Mouse (Mus musculus): ENCODE results near the gene Cacnb2. TPM values are rescaled to one million over a fixed set of nuclear protein-coding genes. Genes with fewer than 3 reads are reported as not detected.

Cacnb2 gene
- polyA plus RNA-seq, 1 experiment from 2014 or later, result 11.0 TPM

GRCm38 (mm10) chr2:14620120-14620853 is 17.4 kb downstream of the Cacnb2 start:
- no peak overlapping the region for H3K27ac ChIP-seq (ENCODE audit: poor library complexity, severe bottlenecking)
- no peaks in the 10 kb centered on the region for H3K27me3 ChIP-seq (replicated peaks)
- H3K9me3 ChIP-seq (replicated peaks), result no peaks in the 10 kb centered on the region
- no peaks in the 10 kb centered on the region; the same call in 1 of the 2 replicates for H3K36me3 ChIP-seq
- H3K9ac ChIP-seq, result no peak overlapping the region
- WGBS, result 59% methylated on average over 6 of the region's 6 CpGs
- H3K4me3 ChIP-seq, result no peak overlapping the region
- H3K4me2 ChIP-seq, result no peak overlapping the region
- H3K4me1 ChIP-seq (replicated peaks), result peaks cover 7% of the 10 kb centered on the region
- no peak for ATAC-seq (ENCODE audit: insufficient number of reproducible peaks, low FRiP score)

- Histone ChIP-seq H3K4me3 (no peak overlapping the region), H3K36me3 (no peaks in the 10 kb centered on the region; the same call in 1 of the 2 replicates), H3K4me2 (no peak overlapping the region), H3K27me3 (replicated peaks) (no peaks in the 10 kb centered on the region), H3K9ac (no peak overlapping the region), H3K9me3 (replicated peaks) (no peaks in the 10 kb centered on the region), H3K4me1 (replicated peaks) (peaks cover 7% of the 10 kb centered on the region), H3K27ac (ENCODE audit: poor library complexity, severe bottlenecking) (no peak overlapping the region)
- 77% methylated on average over 4 of the region's 4 CpGs for WGBS
- ATAC-seq (ENCODE audit: insufficient number of reproducible peaks, low FRiP score), result no peak
These were observed 18.0 kb downstream of the Cacnb2 start for GRCm38 (mm10) chr2:14620891-14621290.

- H3K9ac ChIP-seq, result no peak overlapping the region
- H3K4me3 ChIP-seq, result no peak overlapping the region
- peaks cover 7% of the 10 kb centered on the region for H3K4me1 ChIP-seq (replicated peaks)
- no peaks in the 10 kb centered on the region for H3K9me3 ChIP-seq (replicated peaks)
- ATAC-seq (ENCODE audit: insufficient number of reproducible peaks, low FRiP score), result no peak
- no peaks in the 10 kb centered on the region for H3K27me3 ChIP-seq (replicated peaks)
- no peaks in the 10 kb centered on the region; the same call in 1 of the 2 replicates for H3K36me3 ChIP-seq
- no peak overlapping the region for H3K27ac ChIP-seq (ENCODE audit: poor library complexity, severe bottlenecking)
- no peak overlapping the region for H3K4me2 ChIP-seq
- 84% methylated on average over 5 of the region's 5 CpGs for WGBS
These were observed 20.9 kb downstream of the Cacnb2 start for GRCm38 (mm10) chr2:14623820-14624219.

GRCm38 (mm10) chr2:14629814-14630492 is 27.1 kb downstream of the Cacnb2 start:
- H3K9ac ChIP-seq, result no peak overlapping the region
- 77% methylated on average over 9 of the region's 9 CpGs for WGBS
- H3K4me2 ChIP-seq, result no peak overlapping the region
- H3K36me3 ChIP-seq, result no peaks in the 10 kb centered on the region
- H3K4me3 ChIP-seq, result no peak overlapping the region
- no peaks in the 10 kb centered on the region for H3K27me3 ChIP-seq (replicated peaks)
- ATAC-seq (ENCODE audit: insufficient number of reproducible peaks, low FRiP score), result no peak
- no peak overlapping the region for H3K27ac ChIP-seq (ENCODE audit: poor library complexity, severe bottlenecking)
- peaks cover 14% of the 10 kb centered on the region for H3K4me1 ChIP-seq (replicated peaks)
- no peaks in the 10 kb centered on the region for H3K9me3 ChIP-seq (replicated peaks)

- no peak for ATAC-seq (ENCODE audit: insufficient number of reproducible peaks, low FRiP score)
- WGBS, result 69% methylated on average over 1 of the region's 1 CpGs
- Histone ChIP-seq H3K9ac (no peak overlapping the region), H3K9me3 (replicated peaks) (no peaks in the 10 kb centered on the region), H3K36me3 (no peaks in the 10 kb centered on the region), H3K4me3 (no peak overlapping the region), H3K27ac (ENCODE audit: poor library complexity, severe bottlenecking) (no peak overlapping the region), H3K4me2 (no peak overlapping the region), H3K4me1 (replicated peaks) (peaks cover 14% of the 10 kb centered on the region), H3K27me3 (replicated peaks) (no peaks in the 10 kb centered on the region)
These were observed 28.7 kb downstream of the Cacnb2 start for GRCm38 (mm10) chr2:14631590-14631989.

GRCm38 (mm10) chr2:14633202-14633601 is 30.3 kb downstream of the Cacnb2 start:
- ATAC-seq (ENCODE audit: insufficient number of reproducible peaks, low FRiP score), result no peak
- Histone ChIP-seq H3K9me3 (replicated peaks) (no peaks in the 10 kb centered on the region), H3K4me2 (no peak overlapping the region), H3K4me1 (replicated peaks) (peaks cover 14% of the 10 kb centered on the region), H3K27me3 (replicated peaks) (no peaks in the 10 kb centered on the region), H3K27ac (ENCODE audit: poor library complexity, severe bottlenecking) (no peak overlapping the region), H3K4me3 (no peak overlapping the region), H3K9ac (no peak overlapping the region), H3K36me3 (no peaks in the 10 kb centered on the region)
- WGBS, result 83% methylated on average over 2 of the region's 2 CpGs

- Histone ChIP-seq H3K27me3 (replicated peaks) (no peaks in the 10 kb centered on the region), H3K9me3 (replicated peaks) (no peaks in the 10 kb centered on the region), H3K27ac (ENCODE audit: poor library complexity, severe bottlenecking) (no peak overlapping the region), H3K4me1 (replicated peaks) (peaks cover 40% of the 10 kb centered on the region), H3K4me3 (no peak overlapping the region), H3K36me3 (no peaks in the 10 kb centered on the region), H3K4me2 (no peak overlapping the region), H3K9ac (no peak overlapping the region)
- no peak for ATAC-seq (ENCODE audit: insufficient number of reproducible peaks, low FRiP score)
- WGBS, result 85% methylated on average over 4 of the region's 4 CpGs
These were observed 36.4 kb downstream of the Cacnb2 start for GRCm38 (mm10) chr2:14639266-14639665.

- no peak overlapping the region for H3K4me3 ChIP-seq
- H3K36me3 ChIP-seq, result no peaks in the 10 kb centered on the region
- ATAC-seq (ENCODE audit: insufficient number of reproducible peaks, low FRiP score), result no peak
- WGBS, result 67% methylated on average over 6 of the region's 6 CpGs
- H3K4me2 ChIP-seq, result no peak overlapping the region
- H3K9ac ChIP-seq, result no peak overlapping the region
- H3K27ac ChIP-seq (ENCODE audit: poor library complexity, severe bottlenecking), result peak overlapping the region; percentile 76; the same call in 1 of the 2 replicates
- no peaks in the 10 kb centered on the region for H3K9me3 ChIP-seq (replicated peaks)
- peaks cover 40% of the 10 kb centered on the region for H3K4me1 ChIP-seq (replicated peaks)
- no peaks in the 10 kb centered on the region for H3K27me3 ChIP-seq (replicated peaks)
These were observed 37.0 kb downstream of the Cacnb2 start for GRCm38 (mm10) chr2:14639877-14640276.

GRCm38 (mm10) chr2:14641040-14641439 is 38.2 kb downstream of the Cacnb2 start:
- H3K4me1 ChIP-seq (replicated peaks), result peaks cover 51% of the 10 kb centered on the region
- H3K27ac ChIP-seq (ENCODE audit: poor library complexity, severe bottlenecking), result peak overlapping the region; percentile 98
- H3K36me3 ChIP-seq, result no peaks in the 10 kb centered on the region
- no peaks in the 10 kb centered on the region for H3K9me3 ChIP-seq (replicated peaks)
- peak overlapping the region; percentile 57 for H3K4me2 ChIP-seq
- H3K4me3 ChIP-seq, result no peak overlapping the region
- peak; percentile 53 for ATAC-seq (ENCODE audit: insufficient number of reproducible peaks, low FRiP score)
- H3K9ac ChIP-seq, result no peak overlapping the region
- WGBS, result 6% methylated on average over 2 of the region's 2 CpGs
- no peaks in the 10 kb centered on the region for H3K27me3 ChIP-seq (replicated peaks)

- no peaks in the 10 kb centered on the region for H3K9me3 ChIP-seq (replicated peaks)
- peak overlapping the region; percentile 51; the same call in 1 of the 2 replicates for H3K27ac ChIP-seq (ENCODE audit: poor library complexity, severe bottlenecking)
These were observed 48.4 kb downstream of the Cacnb2 start for GRCm38 (mm10) chr2:14651268-14651667.

GRCm38 (mm10) chr2:14656673-14657072 is 53.8 kb downstream of the Cacnb2 start:
- H3K9ac ChIP-seq, result no peak overlapping the region
- 0 out of 2 replicates have a peak, but pooled peaks cover 2% of the 10 kb centered on the region for H3K36me3 ChIP-seq
- peaks cover 24% of the 10 kb centered on the region for H3K4me1 ChIP-seq (replicated peaks)
- no peak overlapping the region for H3K4me3 ChIP-seq
- no peak for ATAC-seq (ENCODE audit: insufficient number of reproducible peaks, low FRiP score)
- H3K9me3 ChIP-seq (replicated peaks), result no peaks in the 10 kb centered on the region
- H3K4me2 ChIP-seq, result no peak overlapping the region
- WGBS, result 78% methylated on average over 4 of the region's 4 CpGs
- no peak overlapping the region for H3K27ac ChIP-seq (ENCODE audit: poor library complexity, severe bottlenecking)
- H3K27me3 ChIP-seq (replicated peaks), result no peaks in the 10 kb centered on the region

More at GRCm38 (mm10) chr2:14651268-14651667, 48.4 kb downstream of the Cacnb2 start:
- Histone ChIP-seq H3K9ac (no peak overlapping the region), H3K27me3 (replicated peaks) (no peaks in the 10 kb centered on the region), H3K4me2 (no peak overlapping the region), H3K4me1 (replicated peaks) (peaks cover 32% of the 10 kb centered on the region), H3K36me3 (0 out of 2 replicates have a peak, but pooled peaks cover 2% of the 10 kb centered on the region), H3K4me3 (no peak overlapping the region)
- 41% methylated on average over 2 of the region's 2 CpGs for WGBS
- ATAC-seq (ENCODE audit: insufficient number of reproducible peaks, low FRiP score), result no peak
